Mouse (Mus musculus): ENCODE data around the gene Calm2. TPM values are rescaled to one million over a fixed set of nuclear protein-coding genes. Genes with fewer than 3 reads are reported as not detected.

The Calm2 gene
- total RNA-seq (2023; ENCODE audit: inconsistent age), result 426 to 475 TPM (median 455 TPM) in 4 replicates

GRCm38 (mm10) chr17:87446767-87447611, at the start of gene Calm2:
TSS of gene Calm2 (minus strand) at chr17:87446935.

GRCm38 (mm10) chr17:87427511-87427910, 19.2 kb downstream of the Calm2 start, which contains the start of gene Stpg4:
TSS of gene Stpg4 (minus strand) at chr17:87427741.

Other genes with a start within 250 kb of the Calm2 start
- gene Mcfd2, start 181.0 kb downstream of the Calm2 start, total RNA-seq (2023; ENCODE audit: inconsistent age), result 17.7 to 21.3 TPM (median 19.9 TPM) in 4 replicates
- gene Ttc7, start 164.0 kb downstream of the Calm2 start, total RNA-seq (2023; ENCODE audit: inconsistent age), result 170 to 194 TPM (median 180 TPM) in 4 replicates
- 0.75 to 1.7 TPM (median 1.3 TPM) in 3 of 4 replicates, not detected in the other for gene Stpg4, start 19.2 kb downstream of the Calm2 start, total RNA-seq (2023; ENCODE audit: inconsistent age)
- 0.96 to 2.0 TPM (median 1.5 TPM) in 4 replicates for gene Epcam, start 189.0 kb upstream of the Calm2 start, total RNA-seq (2023; ENCODE audit: inconsistent age)
- 29.8 to 39.8 TPM (median 36.1 TPM) in 4 replicates for gene Msh2, start 225.4 kb upstream of the Calm2 start, total RNA-seq (2023; ENCODE audit: inconsistent age)